8 mouse cellular contexts compared by ENCODE assay signal in genomic region chr14:54553975-54554769, GRCm38 (mm10). TPM values are rescaled to one million over a fixed set of nuclear protein-coding genes. Genes with fewer than 3 reads are reported as not detected.
DNase-seq lines count a peak whose midpoint lies in the region; ATAC-seq and TF ChIP-seq lines count a peak whose summit lies in the region.

Haus4 (minus strand) TSS chr14:54554616.

- in situ Hi-C loops in Patski (cut with MboI; ENCODE audit: low pct_unique_long_range_greater_than_20kb) = no loop called here

- CTCF ChIA-PET in Patski (lab: Charles Lee) = interaction anchor here (0.8 to 2.8 kb wide), 12 partner anchors 15 to 106 kb away, joined by 3 to 16 read pairs (median 4); partner anchors contain the start of genes Ajuba and Cdh24

- peak; percentile 72 for TF ChIP-seq CTCF in Patski (IDR thresholded peaks at IDR 0.05)

- no peak for DNase-seq in Patski (ENCODE audit: low read depth, low spot score)
- peak; percentile 73 for DNase-seq in cerebellum, adult 9-10 months
- DNase-seq in forelimb bud, embryonic 11.5 days (ENCODE audit: low read depth, low spot score) = peak; percentile 90
- DNase-seq in layer of hippocampus, adult 9-11 months = peak; percentile 71
- DNase-seq in lung, postnatal 10 days = peak; percentile 89
- DNase-seq in ovary, postnatal 14 days (ENCODE audit: low spot score) = peak; percentile 71
- DNase-seq in thymus, postnatal 14 days = peak; percentile 85

- POLR2A ChIA-PET in Patski (lab: Charles Lee) = interaction anchor here (1.5 to 2.2 kb wide), 2 partner anchors 23 to 327 kb away, joined by 3 to 8 read pairs; partner anchors contain the start of gene Ajuba

- no peaks in the 10 kb centered on the region for H3K27me3 ChIP-seq in Patski

- peak; percentile 88 for ATAC-seq in Patski
- peak; percentile 89 to 90 for ATAC-seq in hematopoietic stem cell, adult 5-6 weeks (replicated peaks in 1 of 2; ENCODE audit: insufficient read depth in 1 of 2, low FRiP score in 2 of 2, low TSS enrichment in 1 of 2, low read depth in 1 of 2, poor library complexity in 2 of 2, severe bottlenecking in 2 of 2)

RNA-seq across cellular contexts. Expression of gene Haus4, which starts in this region (rescaled TPM):
- 23.3 TPM for polyA plus RNA-seq in Patski (2021)
- 68.6 and 76.0 TPM in 2 replicates for total RNA-seq in hematopoietic stem cell, adult 5-6 weeks (2017)
